Mouse (Mus musculus) kidney, postnatal 0 days (tissue): Measurements from ENCODE around the gene Gm45716. TPM values are rescaled to one million over a fixed set of nuclear protein-coding genes. Genes with fewer than 3 reads are reported as not detected.
A peak's percentile ranks its signal among the peaks of the same experiment; 100 is the strongest.

Experiments used
- ATAC-seq: fragments of 200-750 bp; cut with Nextera tagmentation; replicated peaks from 2 replicates; pipeline ENCODE4 v1.8.0; 2017; ENCODE audit warnings: low read depth, moderate number of reproducible peaks, moderate TSS enrichment, moderate library complexity; ENCODE audit not compliant: low FRiP score
- DNase-seq: peaks from one replicate; pipeline ENCODE4 v3.0.0-alpha.2; 2016; ENCODE audit warnings: low spot score
- H3K27ac ChIP-seq: fragments of 300-500 bp; sonication (generic); 2 replicates; pipeline ENCODE4 v1.5.1; 2014; ENCODE audit warnings: mild to moderate bottlenecking
- H3K27me3 ChIP-seq: fragments of 300-500 bp; sonication (generic); 2 replicates; pipeline ENCODE4 v1.6.1; 2014; ENCODE audit warnings: low read length, mixed read lengths; ENCODE audit not compliant: insufficient read depth
- H3K36me3 ChIP-seq: fragments of 300-500 bp; sonication (generic); 2 replicates; pipeline ENCODE4 v1.6.1; 2014; ENCODE audit warnings: low read length, mixed read lengths; ENCODE audit not compliant: insufficient read depth
- H3K4me1 ChIP-seq: fragments of 300-500 bp; sonication (generic); replicated peaks from 2 replicates; pipeline ENCODE4 v1.6.1; 2014; ENCODE audit warnings: antibody characterized with exemption, low read length, mixed read lengths; ENCODE audit not compliant: insufficient read depth
- H3K4me2 ChIP-seq: fragments of 300-500 bp; sonication (generic); 2 replicates; pipeline ENCODE4 v1.6.1; 2014; ENCODE audit warnings: mild to moderate bottlenecking, low read length, moderate library complexity, mixed read lengths
- H3K4me3 ChIP-seq: fragments of 300-500 bp; sonication (generic); replicated peaks from 2 replicates; pipeline ENCODE4 v1.5.1; 2014; ENCODE audit warnings: low read depth, low read length
- H3K9ac ChIP-seq: fragments of 300-500 bp; sonication (generic); 2 replicates; pipeline ENCODE4 v1.6.1; 2014; ENCODE audit warnings: low read depth, low read length
- H3K9me3 ChIP-seq: fragments of 300-500 bp; sonication (generic); replicated peaks from 2 replicates; pipeline ENCODE4 v1.6.1; 2016; ENCODE audit warnings: low read length, inconsistent platforms, mixed read lengths
- CTCF ChIP-seq: IDR thresholded peaks from 2 replicates; pipeline ENCODE4 v1.5.1; 2016; ENCODE audit warnings: antibody characterized with exemption, low read depth, mild to moderate bottlenecking, moderate library complexity
- WGBS: fragments of 180-500 bp; shearing (Covaris S2); extraction: QIAGEN DNeasy Blood & Tissue Kit; methylation state at CpG from one replicate; pipeline ENCODE4 v1.1.7; 2014; 5-methylcytosine and 5-hydroxymethylcytosine counted together
- polyA plus RNA-seq: library from polyadenylated mRNA; unstranded; fragments of >200 nt; fragmentation: Nextera tagmentation; extraction: Ambion mirVana; gene quantifications from 2 replicates; pipeline ENCODE4 v1.2.1, GENCODE M21; 2015

The Gm45716 gene
- polyA plus RNA-seq, 1 experiment from 2014 or later = 13.9 TPM

DNA sequence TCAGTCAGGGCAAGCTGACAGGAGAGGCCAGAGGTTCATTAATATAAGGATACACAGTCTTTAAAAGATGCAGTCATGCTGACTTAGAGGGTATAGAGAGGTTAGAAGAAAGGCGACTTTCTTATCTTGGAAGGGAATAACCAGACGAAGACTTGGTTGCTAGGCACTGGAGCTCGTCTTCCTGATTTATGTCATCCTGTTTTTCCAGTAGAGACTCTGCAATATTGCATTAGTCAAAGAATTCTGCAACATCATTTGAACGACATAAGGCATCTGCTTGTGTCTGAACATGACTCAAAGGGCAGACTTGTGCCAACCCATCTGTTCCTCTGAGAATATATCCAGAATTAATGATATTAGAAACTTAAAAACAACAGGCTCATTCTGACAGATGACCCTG is 45.2 kb downstream of the Gm45716 start:
- Histone ChIP-seq H3K27ac (peak overlapping the region; percentile 75), H3K36me3 (no peaks in the 10 kb centered on the region), H3K4me2 (no peak overlapping the region), H3K4me1 (peaks cover 5% of the 10 kb centered on the region; the same call in 1 of the 2 replicates), H3K9ac (no peak overlapping the region), H3K27me3 (no peaks in the 10 kb centered on the region), H3K9me3 (no peaks in the 10 kb centered on the region), H3K4me3 (no peak overlapping the region)
- TF ChIP-seq CTCF = no peak
- ATAC-seq (no peak), DNase-seq (peak; percentile 76)
- 14% methylated on average over 4 of the region's 4 CpGs for WGBS

DNA sequence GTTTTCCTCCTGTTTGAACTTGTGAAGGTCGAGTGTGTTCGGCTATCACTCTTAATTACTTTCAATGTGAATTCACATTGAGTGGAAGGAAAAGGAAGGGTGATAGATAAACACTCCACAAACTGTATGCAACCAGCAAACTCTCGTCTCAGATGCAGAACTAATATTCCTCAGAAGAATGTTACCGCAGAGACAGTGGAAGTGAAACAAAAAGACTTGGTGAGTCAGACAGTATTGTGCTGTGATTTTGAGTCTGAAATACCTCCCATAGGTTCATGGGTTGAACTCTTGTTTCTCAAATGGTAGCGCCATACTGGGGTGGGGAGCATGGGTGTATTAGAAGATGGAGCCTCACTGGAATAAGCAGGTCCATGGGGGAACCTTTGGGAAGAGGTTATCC is 47.7 kb downstream of the Gm45716 start:
- no peak overlapping the region for H3K9ac ChIP-seq
- 78% methylated on average over 5 of the region's 5 CpGs for WGBS
- DNase-seq (no peak), ATAC-seq (no peak)
- H3K36me3 ChIP-seq = no peaks in the 10 kb centered on the region
- H3K9me3 ChIP-seq = no peaks in the 10 kb centered on the region
- TF ChIP-seq CTCF = no peak
- H3K4me1 ChIP-seq = peaks cover 5% of the 10 kb centered on the region; the same call in 1 of the 2 replicates
- H3K27me3 ChIP-seq = no peaks in the 10 kb centered on the region
- H3K4me3 ChIP-seq = no peak overlapping the region
- H3K27ac ChIP-seq = no peak overlapping the region
- H3K4me2 ChIP-seq = no peak overlapping the region

DNA sequence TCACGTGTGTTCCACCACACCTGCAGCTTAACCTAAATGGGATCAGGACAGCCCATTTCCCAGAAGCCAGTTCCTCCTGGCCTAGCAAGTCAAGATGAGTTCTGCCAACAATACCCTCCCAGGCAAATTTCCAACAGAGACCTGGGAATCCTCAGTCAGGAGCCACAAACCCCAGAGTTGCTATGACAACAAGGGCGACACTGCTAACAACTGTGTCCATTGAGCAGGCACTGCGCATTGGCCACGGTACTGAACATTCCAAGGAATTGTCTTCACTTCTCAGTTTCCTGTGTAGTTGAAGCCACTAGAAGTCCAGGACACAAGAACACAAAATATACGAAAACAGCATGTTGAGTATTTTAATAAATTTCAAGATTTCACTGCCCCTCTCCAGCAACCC is 50.1 kb downstream of the Gm45716 start:
- no peak for TF ChIP-seq CTCF
- ATAC-seq (no peak), DNase-seq (no peak)
- Histone ChIP-seq H3K4me1 (no peaks in the 10 kb centered on the region), H3K9ac (no peak overlapping the region), H3K4me3 (no peak overlapping the region), H3K9me3 (no peaks in the 10 kb centered on the region), H3K36me3 (no peaks in the 10 kb centered on the region), H3K4me2 (no peak overlapping the region), H3K27me3 (no peaks in the 10 kb centered on the region), H3K27ac (no peak overlapping the region)
- 78% methylated on average over 5 of the region's 5 CpGs for WGBS

DNA sequence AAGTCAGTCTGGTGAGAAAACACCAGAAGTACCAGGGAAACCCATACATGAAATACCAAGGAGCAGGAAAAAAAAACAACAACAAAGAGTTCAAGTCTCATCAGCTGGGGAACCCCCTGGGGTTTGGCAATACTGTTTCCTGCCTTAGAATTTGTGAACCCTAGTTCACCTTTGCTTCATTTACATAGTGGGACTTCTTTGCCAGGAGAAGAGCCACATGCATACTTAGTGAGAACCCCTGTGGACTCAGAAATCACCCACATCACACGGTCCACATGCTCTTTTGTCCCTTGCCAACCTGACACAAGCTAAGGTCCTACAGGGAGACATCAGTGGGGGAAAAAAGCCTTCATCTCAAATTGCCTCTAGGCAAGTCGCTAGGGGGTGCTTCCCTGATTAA is 51.2 kb downstream of the Gm45716 start:
- WGBS = 36% methylated on average over 2 of the region's 2 CpGs
- ATAC-seq (no peak), DNase-seq (no peak)
- Histone ChIP-seq H3K4me1 (no peaks in the 10 kb centered on the region), H3K4me3 (no peak overlapping the region), H3K9ac (no peak overlapping the region), H3K36me3 (no peaks in the 10 kb centered on the region), H3K27ac (no peak overlapping the region), H3K9me3 (no peaks in the 10 kb centered on the region), H3K4me2 (no peak overlapping the region), H3K27me3 (no peaks in the 10 kb centered on the region)
- TF ChIP-seq CTCF = no peak

DNA sequence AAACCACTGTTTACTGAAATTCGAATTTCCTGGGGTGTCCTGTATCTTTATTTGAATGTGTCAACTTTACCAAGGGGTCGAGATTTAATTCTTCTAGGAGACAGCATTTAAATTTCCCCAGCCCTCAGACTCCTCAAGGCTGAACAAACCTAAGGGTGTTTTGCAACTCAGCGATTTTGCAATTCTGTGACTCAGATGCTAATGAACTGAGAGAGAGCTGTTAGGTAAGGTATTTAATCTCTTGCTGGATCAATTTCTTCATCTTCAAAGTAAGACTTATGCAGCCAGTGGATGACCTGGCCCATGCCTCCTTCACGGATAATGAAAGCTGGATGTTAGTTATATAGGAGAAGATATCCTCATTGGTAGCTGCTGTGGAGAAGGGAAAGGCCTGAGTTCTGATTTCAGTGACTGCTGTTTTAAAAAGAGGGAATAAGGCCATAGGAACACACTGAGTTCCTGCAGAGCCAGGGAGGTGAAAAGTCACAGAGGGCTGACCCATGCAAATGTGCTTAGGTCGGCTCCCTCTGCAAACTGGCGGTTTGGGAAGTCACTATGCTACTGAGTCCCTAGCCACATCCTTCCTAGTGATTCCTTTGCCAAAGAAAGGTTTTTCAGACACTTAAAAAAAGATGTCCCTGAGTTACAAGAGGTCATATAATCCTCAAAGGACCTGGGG is 53.3 kb downstream of the Gm45716 start:
- H3K27me3 ChIP-seq = no peaks in the 10 kb centered on the region
- 26% methylated on average over 6 of the region's 6 CpGs for WGBS
- H3K4me2 ChIP-seq = no peak overlapping the region
- no peak for TF ChIP-seq CTCF
- no peak overlapping the region for H3K4me3 ChIP-seq
- no peak overlapping the region for H3K9ac ChIP-seq
- no peaks in the 10 kb centered on the region for H3K36me3 ChIP-seq
- no peaks in the 10 kb centered on the region for H3K4me1 ChIP-seq
- no peak overlapping the region for H3K27ac ChIP-seq
- no peak for DNase-seq
- ATAC-seq = no peak
- H3K9me3 ChIP-seq = no peaks in the 10 kb centered on the region

DNA sequence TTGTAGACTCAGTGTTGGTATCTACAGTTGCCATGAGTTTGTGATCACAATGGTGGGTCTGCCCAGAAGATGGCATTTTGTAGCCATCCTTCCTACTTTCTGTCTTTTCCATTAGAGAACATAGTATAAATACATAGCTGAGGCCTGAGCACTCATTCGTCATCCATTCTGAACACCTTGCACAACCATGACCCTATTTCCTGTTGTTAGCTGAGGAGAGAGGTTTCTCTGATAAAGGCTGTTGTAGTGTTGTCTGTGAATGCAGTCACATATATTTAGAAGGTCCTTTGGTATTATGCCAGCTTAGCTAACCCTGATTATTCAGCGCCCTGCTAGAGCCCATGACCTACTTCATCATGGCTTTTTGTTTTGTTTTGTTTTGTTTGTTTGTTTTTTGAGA is 54.4 kb downstream of the Gm45716 start:
- Histone ChIP-seq H3K9ac (no peak overlapping the region), H3K4me2 (no peak overlapping the region), H3K27ac (no peak overlapping the region), H3K4me1 (no peaks in the 10 kb centered on the region), H3K27me3 (no peaks in the 10 kb centered on the region), H3K9me3 (no peaks in the 10 kb centered on the region), H3K4me3 (no peak overlapping the region), H3K36me3 (no peaks in the 10 kb centered on the region)
- no peak for ATAC-seq
- DNase-seq = no peak
- no peak for TF ChIP-seq CTCF
- 72% methylated on average over 2 of the region's 2 CpGs for WGBS

DNA sequence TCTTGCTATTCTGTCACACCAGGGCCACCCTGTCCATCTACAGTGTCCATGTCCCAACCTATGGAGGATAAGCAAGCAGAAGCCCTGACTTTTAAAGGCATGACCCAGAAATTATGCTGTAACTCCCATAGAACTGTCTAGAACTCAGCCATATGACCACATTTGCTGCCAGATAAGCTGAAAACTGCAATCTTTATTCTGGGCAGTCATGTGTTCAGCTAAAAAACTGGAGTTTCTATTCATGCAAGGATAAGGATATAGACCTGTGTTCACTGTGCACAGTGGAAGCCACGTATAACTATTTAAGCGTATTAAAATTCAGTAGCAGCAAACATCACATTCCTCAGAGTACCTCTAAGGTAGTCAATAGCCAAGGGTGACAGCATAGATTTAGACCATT is 55.8 kb downstream of the Gm45716 start:
- Histone ChIP-seq H3K9ac (no peak overlapping the region), H3K4me3 (no peak overlapping the region), H3K27me3 (no peaks in the 10 kb centered on the region), H3K27ac (no peak overlapping the region), H3K36me3 (no peaks in the 10 kb centered on the region), H3K9me3 (no peaks in the 10 kb centered on the region), H3K4me2 (no peak overlapping the region), H3K4me1 (no peaks in the 10 kb centered on the region)
- no peak for ATAC-seq
- no peak for TF ChIP-seq CTCF
- WGBS = 96% methylated on average over 2 of the region's 2 CpGs
- DNase-seq = no peak
